Mouse (Mus musculus) megakaryocyte, embryonic 14.5 days (primary cell): Measurements from ENCODE around the gene Zbtb46. TPM values are rescaled to one million over a fixed set of nuclear protein-coding genes. Genes with fewer than 3 reads are reported as not detected.

Experiments used
- H3K27me3 ChIP-seq: replicated peaks from 2 replicates; pipeline ENCODE3; 2012; ENCODE audit warnings: inconsistent platforms
- H3K36me3 ChIP-seq: replicated peaks from 2 replicates; pipeline ENCODE3; 2012; ENCODE audit warnings: low read length, inconsistent platforms, mixed read lengths
- H3K4me1 ChIP-seq: 2 replicates; pipeline ENCODE4 v1.6.1; 2012; ENCODE audit warnings: inconsistent platforms
- H3K4me3 ChIP-seq: replicated peaks from 2 replicates; pipeline ENCODE3; 2012; ENCODE audit warnings: moderate library complexity, mild to moderate bottlenecking, inconsistent platforms
- H3K9me3 ChIP-seq: 2 replicates; pipeline ENCODE4 v1.6.1; 2012; ENCODE audit warnings: inconsistent platforms
- FLI1 ChIP-seq: IDR thresholded peaks from 2 replicates; pipeline ENCODE4 v1.6.1; 2012; ENCODE audit warnings: low read length, inconsistent platforms, mixed read lengths
- GATA1 ChIP-seq: IDR thresholded peaks from 3 replicates; pipeline ENCODE4 v1.6.1; 2012; ENCODE audit warnings: mixed read lengths, low read length, inconsistent platforms, borderline replicate concordance
- polyA plus RNA-seq: library from polyadenylated mRNA; stranded (reverse); fragments of >175 nt; gene quantifications from 2 replicates; pipeline ENCODE4 v1.2.3, GENCODE M21; 2012; ENCODE audit warnings: low replicate concordance; ENCODE audit not compliant: insufficient read depth

Zbtb46 gene
- polyA plus RNA-seq, 1 experiment = 0.16 TPM

DNA sequence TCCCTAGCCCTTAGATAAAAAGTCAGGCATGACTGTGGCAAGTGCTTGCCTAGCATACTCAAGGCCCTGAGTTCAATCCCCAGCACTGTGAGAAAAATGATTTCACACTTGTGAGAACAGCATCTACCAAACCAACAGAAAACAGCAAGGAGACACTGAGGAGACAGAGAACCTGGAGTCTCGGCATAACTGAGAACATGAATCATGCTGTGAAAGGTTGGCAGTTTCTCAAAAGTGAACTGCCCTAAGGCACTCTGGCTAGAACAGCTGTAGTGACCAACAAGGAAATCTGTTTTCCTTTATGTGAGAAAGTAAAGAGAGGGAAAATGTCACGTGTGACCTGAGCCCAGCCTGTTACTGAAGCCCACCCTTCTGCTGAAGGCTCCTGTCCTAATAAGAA is 46.1 kb downstream of the Zbtb46 start:
- no peak overlapping the region for H3K4me3 ChIP-seq
- H3K36me3 ChIP-seq = no peaks in the 10 kb centered on the region
- TF ChIP-seq GATA1 (no peak), FLI1 (no peak)
- peaks cover 46% of the 10 kb centered on the region for H3K4me1 ChIP-seq
- no peaks in the 10 kb centered on the region for H3K9me3 ChIP-seq
- H3K27me3 ChIP-seq = peaks cover 22% of the 10 kb centered on the region

DNA sequence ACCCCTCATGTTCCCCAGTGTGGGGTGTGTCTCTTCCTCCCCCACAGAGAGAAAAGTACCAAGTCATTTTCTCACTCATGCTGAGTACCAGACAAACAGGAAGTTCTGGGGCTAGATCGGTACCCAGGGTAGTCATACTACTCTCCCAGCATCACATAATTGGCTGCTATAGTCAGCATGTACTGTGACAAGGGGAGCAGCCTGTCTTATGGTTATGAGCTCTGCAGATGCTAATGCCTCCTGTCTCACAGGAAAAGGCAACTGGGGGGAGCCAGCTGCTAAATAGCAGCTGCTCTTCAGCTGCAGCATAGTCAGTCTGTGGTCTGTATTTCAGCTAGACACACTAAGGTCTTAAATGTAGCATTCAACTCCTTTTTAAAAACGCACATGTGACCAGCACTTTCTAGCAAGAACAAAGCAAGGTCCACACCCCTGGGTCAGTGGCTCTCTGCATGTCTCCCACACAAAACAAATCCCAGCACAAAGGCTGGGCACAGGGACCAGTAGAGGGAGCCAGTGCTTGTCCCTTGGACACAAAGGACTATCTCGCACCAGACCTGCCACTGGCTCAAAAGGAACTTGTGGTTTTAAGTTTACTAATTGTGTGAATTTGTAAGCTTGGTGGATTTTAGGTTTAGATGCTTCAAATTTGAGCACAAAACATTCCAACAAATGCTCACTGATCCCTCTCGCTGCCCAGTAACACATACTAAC is 48.3 kb downstream of the Zbtb46 start:
- Histone ChIP-seq H3K27me3 (peaks cover 8% of the 10 kb centered on the region), H3K36me3 (no peaks in the 10 kb centered on the region), H3K9me3 (no peaks in the 10 kb centered on the region), H3K4me3 (peak overlapping the region; percentile 81), H3K4me1 (peaks cover 46% of the 10 kb centered on the region)
- no peak for TF ChIP-seq GATA1
- TF ChIP-seq FLI1 = no peak

DNA sequence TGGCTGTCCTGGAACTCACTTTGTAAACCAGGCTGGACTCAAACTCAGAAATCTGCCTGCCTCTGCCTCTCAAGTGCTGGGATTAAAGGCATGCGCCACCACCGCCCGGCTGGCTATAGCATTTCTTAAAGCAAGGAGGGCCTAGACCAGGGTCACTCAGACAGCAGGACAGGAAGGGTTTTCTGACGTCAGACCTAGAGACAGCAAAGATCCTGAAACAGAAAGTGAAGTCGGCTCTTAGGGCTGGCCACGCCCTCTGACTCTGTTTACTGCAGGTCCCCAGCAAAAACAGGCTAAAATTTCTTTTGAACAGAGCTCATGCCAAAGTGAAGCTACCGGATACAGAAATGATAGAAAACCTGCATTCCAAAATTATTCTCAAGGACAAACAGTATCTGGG is 49.6 kb downstream of the Zbtb46 start:
- Histone ChIP-seq H3K9me3 (no peaks in the 10 kb centered on the region), H3K4me3 (no peak overlapping the region), H3K36me3 (peaks cover under 1% of the 10 kb centered on the region), H3K27me3 (peaks cover 10% of the 10 kb centered on the region), H3K4me1 (peaks cover 44% of the 10 kb centered on the region)
- TF ChIP-seq GATA1 (no peak), FLI1 (no peak)

DNA sequence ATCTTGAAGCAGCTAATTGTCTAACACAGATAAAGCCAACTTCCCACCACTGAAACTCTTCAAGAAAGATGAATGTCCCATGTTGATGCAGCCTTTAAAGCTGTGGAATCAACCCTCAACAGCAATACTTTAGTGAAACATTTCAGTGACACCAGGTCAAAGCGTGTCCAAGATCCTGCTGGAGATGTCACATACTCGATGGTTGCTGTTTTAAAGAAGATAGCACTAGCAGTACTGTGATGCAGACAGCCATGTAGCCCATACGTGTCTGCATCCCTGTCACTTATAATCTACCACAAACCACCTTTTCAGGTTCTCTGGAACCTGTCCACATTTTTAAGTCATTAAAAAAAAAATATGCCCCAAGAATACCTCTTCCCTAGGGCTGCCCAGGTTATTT is 55.5 kb downstream of the Zbtb46 start:
- TF ChIP-seq GATA1 = no peak
- TF ChIP-seq FLI1 = no peak
- peaks cover 17% of the 10 kb centered on the region for H3K27me3 ChIP-seq
- no peak overlapping the region for H3K4me3 ChIP-seq
- H3K36me3 ChIP-seq = peaks cover 3% of the 10 kb centered on the region
- no peaks in the 10 kb centered on the region for H3K9me3 ChIP-seq
- H3K4me1 ChIP-seq = peaks cover 47% of the 10 kb centered on the region

DNA sequence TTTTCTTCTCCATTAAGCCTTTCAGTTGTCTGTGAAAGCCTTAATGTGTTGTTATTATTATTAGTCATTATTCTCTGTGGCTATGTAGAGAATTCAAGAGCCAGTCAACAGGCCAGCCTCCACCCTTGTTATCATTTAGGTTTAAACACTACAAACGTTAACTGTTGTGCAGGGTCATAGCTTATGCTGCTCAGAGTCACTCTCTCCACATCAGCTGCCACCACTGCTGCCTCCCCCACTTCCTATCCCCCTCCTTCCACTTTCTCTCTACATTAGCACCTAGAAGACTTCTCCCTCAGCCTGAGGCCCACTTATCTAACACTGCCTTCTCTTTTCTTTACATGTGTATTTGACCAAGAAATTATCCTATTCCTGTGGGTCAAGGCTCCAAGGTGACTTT is 57.7 kb downstream of the Zbtb46 start:
- TF ChIP-seq GATA1 (no peak), FLI1 (no peak)
- Histone ChIP-seq H3K27me3 (peaks cover 18% of the 10 kb centered on the region), H3K4me1 (peaks cover 49% of the 10 kb centered on the region), H3K9me3 (no peaks in the 10 kb centered on the region), H3K4me3 (peak overlapping the region; percentile 47), H3K36me3 (peaks cover 3% of the 10 kb centered on the region)

DNA sequence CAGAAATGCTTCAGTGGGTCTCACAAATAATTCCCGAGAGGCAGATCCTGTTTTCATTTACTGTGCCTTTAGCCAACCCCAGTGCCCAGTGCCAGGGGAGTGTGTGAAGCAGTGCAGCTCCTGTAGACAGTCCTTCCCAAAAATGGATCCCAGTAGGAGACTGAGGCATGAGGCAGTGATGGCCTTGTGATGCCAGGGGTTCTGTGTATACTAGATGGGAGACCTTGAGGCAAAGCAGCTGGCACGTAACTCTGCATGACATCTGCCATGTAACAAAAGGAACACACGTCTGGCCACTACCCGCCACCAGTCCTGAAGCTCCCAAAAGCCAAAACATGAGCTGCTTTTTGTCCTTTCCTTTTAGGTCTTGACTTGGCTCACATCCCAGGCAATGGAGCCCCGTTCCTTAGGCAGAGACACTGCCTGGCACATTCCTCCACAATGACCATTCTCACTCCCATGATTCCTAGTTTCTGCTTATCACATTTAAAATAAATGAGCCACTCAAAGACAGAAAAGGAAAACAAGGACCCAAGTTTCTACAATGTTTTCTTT is 61.9 kb downstream of the Zbtb46 start:
- Histone ChIP-seq H3K27me3 (peaks cover 16% of the 10 kb centered on the region), H3K9me3 (no peaks in the 10 kb centered on the region), H3K4me3 (no peak overlapping the region), H3K36me3 (peaks cover 9% of the 10 kb centered on the region), H3K4me1 (peaks cover 28% of the 10 kb centered on the region)
- no peak for TF ChIP-seq GATA1
- no peak for TF ChIP-seq FLI1

DNA sequence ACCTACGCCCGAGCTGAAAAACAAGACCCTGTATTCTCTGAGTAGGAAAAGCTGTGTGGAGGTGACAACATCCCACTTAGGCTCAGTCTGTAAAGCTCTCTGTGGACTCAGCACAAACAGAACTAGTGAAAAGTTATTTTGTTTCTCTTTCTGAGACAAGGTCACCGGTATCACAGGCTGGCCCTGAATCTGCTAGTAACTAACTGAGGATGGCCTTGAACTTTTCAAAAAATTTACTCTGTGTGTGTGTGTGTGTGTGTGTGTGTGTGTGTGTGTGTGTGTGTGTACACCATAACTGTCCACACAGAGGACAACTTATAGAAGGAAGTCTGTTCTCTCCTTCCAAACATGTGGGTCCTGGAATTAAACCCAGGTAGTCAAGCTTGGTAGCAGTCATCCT is 65.1 kb downstream of the Zbtb46 start:
- Histone ChIP-seq H3K36me3 (peaks cover 28% of the 10 kb centered on the region), H3K27me3 (peaks cover 17% of the 10 kb centered on the region), H3K4me3 (no peak overlapping the region), H3K9me3 (no peaks in the 10 kb centered on the region), H3K4me1 (peaks cover 14% of the 10 kb centered on the region; the same call in 1 of the 2 replicates)
- no peak for TF ChIP-seq GATA1
- TF ChIP-seq FLI1 = no peak

DNA sequence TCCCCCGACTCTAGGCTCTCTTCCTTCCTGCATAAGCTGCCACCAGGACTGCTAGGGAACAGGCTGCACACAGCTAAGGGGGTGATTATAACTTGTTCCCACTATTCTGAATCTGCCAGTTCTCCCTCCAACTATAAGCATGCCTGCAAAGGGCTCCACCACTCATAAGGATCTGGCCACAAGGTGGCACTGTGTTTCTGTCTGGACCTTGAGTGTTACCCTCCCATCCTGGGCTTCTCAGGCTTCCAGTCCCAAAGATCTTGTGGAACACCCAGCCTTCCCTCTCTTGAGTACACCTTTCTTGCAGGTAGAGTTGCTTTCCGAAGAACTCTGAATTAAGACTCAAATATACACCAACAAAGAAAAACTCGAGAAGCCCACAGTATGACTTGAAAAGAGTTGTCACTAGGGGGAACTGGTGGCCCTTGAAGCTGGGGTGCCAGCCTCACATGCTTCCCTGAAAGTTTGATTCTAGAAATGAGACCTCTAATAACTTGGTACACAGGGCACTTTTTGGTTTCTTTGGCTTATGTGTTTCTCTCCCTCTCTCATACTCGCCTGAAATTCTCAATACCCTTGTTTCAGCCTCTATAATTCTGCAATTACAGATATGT is 66.5 kb downstream of the Zbtb46 start:
- Histone ChIP-seq H3K27me3 (peaks cover 15% of the 10 kb centered on the region), H3K36me3 (peaks cover 29% of the 10 kb centered on the region), H3K9me3 (no peaks in the 10 kb centered on the region), H3K4me1 (peaks cover 11% of the 10 kb centered on the region; the same call in 1 of the 2 replicates), H3K4me3 (no peak overlapping the region)
- no peak for TF ChIP-seq FLI1
- TF ChIP-seq GATA1 = no peak

DNA sequence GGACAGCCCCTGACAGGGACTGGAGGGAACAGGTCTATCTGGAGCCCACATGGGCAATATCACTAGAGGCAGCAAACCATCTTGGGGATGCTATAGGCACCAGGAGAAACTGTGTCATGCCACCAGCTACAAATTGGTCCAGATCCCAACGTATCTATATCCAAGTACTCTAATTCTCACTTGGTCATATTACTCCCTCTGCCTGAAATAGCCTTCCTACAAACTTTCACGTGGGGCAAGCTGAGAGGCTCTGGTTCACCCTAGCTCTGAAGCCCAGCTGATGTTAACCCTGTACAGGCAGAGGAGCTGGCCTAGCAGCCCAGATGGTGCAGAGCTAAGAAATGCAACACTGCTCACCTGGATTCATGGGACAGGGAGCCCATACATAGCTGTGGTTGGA is 67.7 kb downstream of the Zbtb46 start:
- Histone ChIP-seq H3K27me3 (peaks cover 12% of the 10 kb centered on the region), H3K9me3 (no peaks in the 10 kb centered on the region), H3K36me3 (peaks cover 40% of the 10 kb centered on the region), H3K4me3 (no peak overlapping the region), H3K4me1 (peaks cover 6% of the 10 kb centered on the region; the same call in 1 of the 2 replicates)
- TF ChIP-seq GATA1 (no peak), FLI1 (no peak)

DNA sequence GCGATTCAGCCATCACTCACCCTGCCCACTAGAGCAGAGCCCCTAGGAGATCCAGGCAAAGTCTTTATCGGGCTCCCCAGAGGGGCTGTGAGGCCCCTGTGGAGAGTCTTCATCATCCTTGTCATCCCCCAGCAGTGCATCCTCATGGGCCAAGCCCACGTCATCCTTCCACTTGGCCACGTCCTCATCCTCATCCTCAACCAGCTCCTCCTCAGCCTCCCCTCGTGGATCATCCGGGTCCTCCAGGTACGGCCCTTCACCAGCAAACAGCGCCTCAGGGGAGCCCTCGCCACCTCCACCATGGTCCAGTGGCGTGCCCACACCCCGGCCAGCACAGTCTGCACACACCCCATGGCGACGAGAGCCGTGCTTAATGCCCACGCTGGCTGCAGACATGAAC is 68.2 kb downstream of the Zbtb46 start:
- Histone ChIP-seq H3K27me3 (peaks cover 12% of the 10 kb centered on the region), H3K4me3 (no peak overlapping the region), H3K4me1 (peaks cover 6% of the 10 kb centered on the region; the same call in 1 of the 2 replicates), H3K9me3 (no peaks in the 10 kb centered on the region), H3K36me3 (peaks cover 46% of the 10 kb centered on the region)
- no peak for TF ChIP-seq GATA1
- no peak for TF ChIP-seq FLI1
